Mouse (Mus musculus): Measurements from ENCODE around the gene Lca5l. TPM values are rescaled to one million over a fixed set of nuclear protein-coding genes. Genes with fewer than 3 reads are reported as not detected.
A peak's percentile ranks its signal among the peaks of the same experiment; 100 is the strongest.

The Lca5l gene
- polyA plus RNA-seq (2015; fragmentation: Nextera tagmentation; extraction: Ambion mirVana), result 1.6 and 1.8 TPM in 2 replicates

DNA sequence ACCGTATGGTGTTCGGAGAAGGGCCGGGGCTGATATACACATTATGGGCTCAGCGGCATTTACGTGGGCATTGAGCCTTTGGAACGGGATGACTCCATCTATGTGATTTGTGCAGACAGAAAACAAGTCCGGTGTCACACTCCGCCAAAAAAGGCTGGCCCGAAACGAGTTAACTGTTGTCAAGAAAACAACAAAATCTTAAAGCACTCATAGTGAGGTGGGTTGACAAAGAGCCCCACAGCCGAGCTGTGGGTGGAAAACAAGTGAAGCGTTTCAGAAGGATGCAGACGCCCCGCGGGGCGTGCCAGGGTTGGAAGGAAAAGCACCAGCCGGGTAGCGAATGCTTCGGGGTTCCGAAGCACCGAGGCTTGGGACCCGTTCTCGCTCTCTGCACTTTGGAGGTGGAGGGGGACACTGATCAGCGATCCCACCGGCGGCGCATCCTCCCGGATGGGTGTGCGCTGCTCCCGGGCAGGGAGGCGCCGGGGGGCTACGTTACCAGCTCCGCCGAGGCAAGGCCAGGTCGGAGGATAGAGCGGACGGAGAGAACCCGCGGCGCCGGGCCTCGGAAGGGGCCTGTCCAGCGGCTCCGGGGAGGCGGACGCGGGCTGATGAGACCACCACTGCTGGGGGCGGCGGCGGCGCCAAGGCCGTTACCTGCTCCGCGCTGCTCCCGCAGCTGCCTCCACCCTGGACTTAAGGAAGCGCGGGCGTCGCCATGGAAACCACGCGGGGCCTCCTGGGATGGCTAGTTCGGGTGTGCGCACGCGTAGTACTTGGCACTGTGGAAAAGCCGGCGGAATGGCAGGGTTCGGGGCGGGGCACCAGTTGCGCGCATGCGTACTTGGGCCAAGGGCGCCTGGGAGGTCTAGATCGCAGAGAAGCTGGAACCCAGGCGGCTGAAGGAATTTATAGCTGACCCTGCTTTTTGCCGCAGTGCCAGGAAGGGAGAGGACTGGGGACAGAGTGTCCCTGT, at the start of gene Lca5l:
Lca5l (minus strand) TSS at position 741 of the 976 bp plus-strand sequence.
- Histone ChIP-seq H3K9me3 (no peaks in the 10 kb centered on the region), H3K27me3 (no peaks in the 10 kb centered on the region), H3K36me3 (no peaks in the 10 kb centered on the region), H3K9ac (replicated peaks) (peak within 1 kb of the TSS; percentile 87), H3K27ac (peak within 1 kb of the TSS; percentile 82), H3K4me2 (replicated peaks) (peak within 1 kb of the TSS; percentile 79), H3K4me3 (replicated peaks) (peak within 1 kb of the TSS; percentile 92), H3K4me1 (replicated peaks) (peaks cover 8% of the 10 kb centered on the region)
- WGBS, result under 1% methylated on average over 77 of the region's 77 CpGs
- ATAC-seq, result peak; percentile 98

DNA sequence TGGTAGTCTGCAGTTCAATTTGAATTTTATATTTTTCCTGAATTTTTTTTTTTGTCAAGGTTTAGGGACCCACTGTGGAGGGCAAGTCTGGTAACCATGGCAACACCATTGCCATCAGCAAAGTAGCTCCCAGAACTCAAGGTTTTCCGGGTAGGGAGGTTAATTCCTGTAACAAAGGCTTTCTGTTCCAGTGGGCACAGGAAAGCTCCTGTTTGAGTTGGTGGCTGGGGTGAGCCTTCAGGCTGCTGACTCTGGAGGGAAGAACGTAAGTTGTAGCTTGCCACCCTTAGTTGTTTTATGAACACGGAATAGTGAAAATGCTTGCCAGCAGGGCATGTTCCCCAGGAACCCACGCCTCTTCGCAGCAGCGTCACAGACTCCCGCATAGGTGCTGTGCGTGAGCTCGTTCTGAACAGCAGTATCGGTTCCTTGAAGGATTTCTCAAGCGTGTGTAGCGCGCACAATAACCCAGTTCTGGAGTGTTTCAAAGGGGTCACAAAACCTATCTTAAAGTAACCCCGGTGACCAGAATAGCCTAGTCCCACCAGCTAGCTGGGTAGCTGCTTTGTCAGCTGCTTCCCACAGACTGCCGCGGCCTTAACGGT, 43.4 kb upstream of the Lca5l start, which contains the start of gene B3galt5:
B3galt5 (plus strand) TSS at position 436 of the 605 bp plus-strand sequence.
- peak; percentile 40; the same call in 1 of the 2 replicates for ATAC-seq
- Histone ChIP-seq H3K4me2 (replicated peaks) (peak within 1 kb of the TSS; percentile 31; the same call in 1 of the 2 replicates), H3K27ac (peak within 1 kb of the TSS; percentile 25; the same call in 1 of the 2 replicates), H3K9ac (replicated peaks) (no peak within 1 kb of the TSS), H3K27me3 (no peaks in the 10 kb centered on the region), H3K9me3 (no peaks in the 10 kb centered on the region), H3K4me1 (replicated peaks) (peaks cover 8% of the 10 kb centered on the region), H3K4me3 (replicated peaks) (no peak within 1 kb of the TSS), H3K36me3 (no peaks in the 10 kb centered on the region)
- WGBS, result 56% methylated on average over 17 of the region's 17 CpGs

DNA sequence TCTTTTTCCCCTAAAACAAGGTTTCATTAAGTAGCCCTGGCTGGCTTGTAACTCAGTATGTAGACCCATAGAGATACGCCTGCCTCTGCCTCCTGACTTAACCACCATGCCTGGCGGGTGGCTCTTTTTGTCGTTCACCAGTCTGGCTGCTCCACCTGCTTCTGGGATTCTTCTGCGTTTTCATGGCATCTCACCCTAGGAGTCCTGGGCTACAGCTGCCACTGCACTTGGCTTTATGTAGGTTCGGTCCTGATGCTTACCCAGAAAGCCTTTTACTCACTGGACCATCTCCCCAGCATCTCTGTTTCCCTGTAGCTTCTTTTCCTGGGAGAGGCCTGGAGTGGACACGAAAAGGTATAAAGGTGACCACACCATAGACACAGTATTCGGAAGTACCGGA, 41.9 kb upstream of the Lca5l start:
- Histone ChIP-seq H3K27ac (no peak overlapping the region), H3K9ac (replicated peaks) (no peak overlapping the region), H3K4me1 (replicated peaks) (peaks cover 8% of the 10 kb centered on the region), H3K27me3 (no peaks in the 10 kb centered on the region), H3K4me3 (replicated peaks) (no peak overlapping the region), H3K9me3 (no peaks in the 10 kb centered on the region), H3K36me3 (no peaks in the 10 kb centered on the region), H3K4me2 (replicated peaks) (no peak overlapping the region)
- no peak for ATAC-seq
- 90% methylated on average over 8 of the region's 8 CpGs for WGBS

DNA sequence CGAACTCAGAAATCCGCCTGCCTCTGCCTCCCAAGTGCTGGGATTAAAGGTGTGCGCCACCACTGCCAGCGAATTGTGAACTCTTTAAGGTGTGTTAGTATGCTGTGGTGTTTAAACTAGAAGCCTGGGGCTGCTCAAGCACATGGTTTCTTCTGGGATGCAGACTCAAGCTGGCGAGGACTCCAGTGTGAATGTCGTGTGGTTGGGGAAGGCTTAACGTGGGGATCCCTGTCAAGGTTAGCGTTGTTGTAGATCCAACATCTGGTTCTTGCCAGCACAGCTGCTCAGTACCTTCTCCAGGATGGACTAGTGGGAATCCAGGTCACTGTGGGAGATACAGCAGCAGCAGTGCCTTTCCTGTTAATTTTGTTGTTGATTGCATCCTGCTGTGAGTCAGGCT, 39.9 kb upstream of the Lca5l start:
- Histone ChIP-seq H3K36me3 (no peaks in the 10 kb centered on the region), H3K4me1 (replicated peaks) (peaks cover 8% of the 10 kb centered on the region), H3K4me2 (replicated peaks) (no peak overlapping the region), H3K9me3 (no peaks in the 10 kb centered on the region), H3K9ac (replicated peaks) (no peak overlapping the region), H3K27me3 (no peaks in the 10 kb centered on the region), H3K27ac (no peak overlapping the region), H3K4me3 (replicated peaks) (no peak overlapping the region)
- ATAC-seq, result no peak
- 91% methylated on average over 8 of the region's 8 CpGs for WGBS

DNA sequence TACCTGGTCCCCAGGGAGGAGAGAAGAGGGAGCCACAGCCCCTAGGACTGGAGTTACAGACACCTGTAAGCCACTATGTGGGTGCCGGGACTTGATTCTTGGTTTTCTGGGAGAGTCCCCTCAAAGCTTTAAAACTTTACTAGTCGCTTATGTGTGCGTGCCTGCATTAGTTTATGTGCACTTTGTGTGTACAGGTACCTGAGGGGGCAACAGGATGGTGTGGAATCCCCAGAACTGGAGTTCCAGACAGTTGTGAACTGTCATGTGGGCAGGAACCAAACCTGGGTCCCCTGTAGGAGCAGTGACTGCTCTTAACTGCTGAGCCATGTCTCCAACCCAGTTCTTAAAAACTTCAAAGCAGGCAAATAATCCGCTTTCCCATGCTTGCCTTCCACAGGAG, 39.2 kb upstream of the Lca5l start:
- Histone ChIP-seq H3K4me1 (replicated peaks) (peaks cover 8% of the 10 kb centered on the region), H3K4me3 (replicated peaks) (no peak overlapping the region), H3K36me3 (no peaks in the 10 kb centered on the region), H3K27ac (no peak overlapping the region), H3K9me3 (no peaks in the 10 kb centered on the region), H3K27me3 (no peaks in the 10 kb centered on the region), H3K9ac (replicated peaks) (no peak overlapping the region), H3K4me2 (replicated peaks) (no peak overlapping the region)
- WGBS, result 89% methylated on average over 4 of the region's 4 CpGs
- no peak for ATAC-seq

DNA sequence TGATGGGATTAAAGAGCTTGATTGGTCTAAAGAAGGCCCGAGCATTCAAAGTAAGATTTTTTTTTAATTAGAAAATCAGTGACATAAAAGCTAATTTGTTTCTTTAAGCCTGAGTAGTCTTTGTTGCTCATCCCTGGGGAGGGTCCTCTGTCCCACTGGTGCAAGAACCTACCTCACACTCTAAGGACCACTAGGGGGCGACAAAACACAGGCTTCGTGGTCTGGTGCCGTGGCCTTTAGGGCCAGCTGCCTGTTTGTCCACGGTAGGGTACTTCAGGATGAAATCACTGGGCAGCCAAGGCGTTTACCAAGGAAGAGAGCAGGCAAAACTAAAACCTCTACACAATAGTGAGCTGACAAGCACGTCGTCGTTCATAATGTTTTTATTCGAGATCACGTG, 38.3 kb upstream of the Lca5l start:
- no peak overlapping the region for H3K4me3 ChIP-seq (replicated peaks)
- no peaks in the 10 kb centered on the region for H3K36me3 ChIP-seq
- WGBS, result 31% methylated on average over 11 of the region's 11 CpGs
- H3K4me2 ChIP-seq (replicated peaks), result no peak overlapping the region
- H3K27me3 ChIP-seq, result no peaks in the 10 kb centered on the region
- ATAC-seq, result peak; percentile 78
- no peak overlapping the region for H3K9ac ChIP-seq (replicated peaks)
- H3K27ac ChIP-seq, result no peak overlapping the region
- peaks cover 2% of the 10 kb centered on the region for H3K4me1 ChIP-seq (replicated peaks)
- H3K9me3 ChIP-seq, result no peaks in the 10 kb centered on the region

DNA sequence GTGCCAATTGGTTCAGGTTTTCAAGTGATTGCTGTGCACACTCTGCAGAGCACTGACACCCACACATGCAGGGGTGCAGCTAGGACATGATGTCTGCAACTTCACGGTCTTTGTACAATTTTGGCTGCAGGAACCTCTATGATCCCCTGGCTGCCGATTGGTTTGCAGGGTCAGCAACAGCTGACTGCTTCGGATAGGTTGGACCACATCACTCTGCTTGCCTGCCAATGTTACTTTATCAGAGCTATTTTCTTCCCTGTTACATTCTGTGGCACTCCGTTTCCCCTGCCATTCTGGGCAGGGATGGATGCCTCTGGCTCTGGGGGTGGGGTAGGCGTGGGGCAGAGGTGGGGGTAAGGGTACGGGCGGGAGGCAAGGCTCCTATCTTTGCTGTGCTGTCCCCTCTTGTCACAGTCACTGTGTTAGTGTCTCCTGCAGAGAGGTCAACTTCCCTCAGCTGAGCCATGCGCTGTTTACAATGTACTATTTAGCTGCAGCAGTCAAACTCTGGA, 37.0 kb upstream of the Lca5l start:
- Histone ChIP-seq H3K4me3 (replicated peaks) (no peak overlapping the region), H3K36me3 (no peaks in the 10 kb centered on the region), H3K27ac (no peak overlapping the region), H3K4me1 (replicated peaks) (no peaks in the 10 kb centered on the region), H3K9me3 (no peaks in the 10 kb centered on the region), H3K4me2 (replicated peaks) (no peak overlapping the region), H3K27me3 (no peaks in the 10 kb centered on the region), H3K9ac (replicated peaks) (no peak overlapping the region)
- ATAC-seq, result no peak
- 58% methylated on average over 8 of the region's 8 CpGs for WGBS

DNA sequence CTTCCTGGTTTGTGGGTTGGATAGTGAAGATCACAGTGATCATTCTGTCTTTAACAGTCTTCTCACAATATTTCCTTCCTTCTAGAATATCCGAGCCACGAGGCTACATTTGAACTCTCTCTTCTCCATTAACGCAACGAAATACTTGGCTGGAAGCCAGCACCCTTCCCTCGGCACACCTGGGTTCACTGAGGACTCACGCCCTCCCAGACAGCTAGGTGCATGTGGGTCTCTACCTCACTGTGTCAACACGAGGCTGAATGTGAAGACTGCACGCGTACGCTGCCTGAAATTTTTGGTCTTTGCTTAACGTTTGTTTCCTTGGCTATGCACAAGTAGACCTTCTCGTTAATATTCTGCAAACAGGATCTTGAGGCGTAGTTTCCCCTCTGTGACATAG, 36.4 kb upstream of the Lca5l start:
- Histone ChIP-seq H3K27me3 (no peaks in the 10 kb centered on the region), H3K36me3 (no peaks in the 10 kb centered on the region), H3K4me1 (replicated peaks) (no peaks in the 10 kb centered on the region), H3K27ac (no peak overlapping the region), H3K4me2 (replicated peaks) (no peak overlapping the region), H3K9me3 (no peaks in the 10 kb centered on the region), H3K9ac (replicated peaks) (no peak overlapping the region), H3K4me3 (replicated peaks) (no peak overlapping the region)
- 83% methylated on average over 13 of the region's 13 CpGs for WGBS
- no peak for ATAC-seq

DNA sequence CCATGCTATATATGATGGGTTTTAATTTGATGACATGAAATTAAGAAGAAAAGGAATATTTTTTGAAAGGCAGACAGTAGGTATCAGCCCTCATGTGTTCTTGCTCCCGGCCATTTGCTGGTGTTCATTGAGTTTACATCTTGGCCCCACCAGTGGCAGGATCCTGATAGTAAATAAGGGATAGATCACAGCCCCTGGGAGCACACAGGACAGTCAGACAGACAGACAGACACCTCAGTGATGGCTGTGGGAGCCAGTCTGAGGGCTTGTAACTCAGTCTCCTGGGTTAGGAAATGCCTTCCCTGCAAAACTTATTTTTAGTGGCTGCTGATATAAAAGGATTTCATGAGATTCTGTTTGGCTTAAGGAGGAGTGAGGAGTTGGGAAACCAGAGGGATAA, 30.4 kb upstream of the Lca5l start:
- H3K4me1 ChIP-seq (replicated peaks), result no peaks in the 10 kb centered on the region
- no peak overlapping the region for H3K4me2 ChIP-seq (replicated peaks)
- H3K9ac ChIP-seq (replicated peaks), result no peak overlapping the region
- 66% methylated on average over 1 of the region's 1 CpGs for WGBS
- H3K36me3 ChIP-seq, result no peaks in the 10 kb centered on the region
- H3K4me3 ChIP-seq (replicated peaks), result no peak overlapping the region
- no peak for ATAC-seq
- no peaks in the 10 kb centered on the region for H3K9me3 ChIP-seq
- H3K27ac ChIP-seq, result no peak overlapping the region
- H3K27me3 ChIP-seq, result no peaks in the 10 kb centered on the region

DNA sequence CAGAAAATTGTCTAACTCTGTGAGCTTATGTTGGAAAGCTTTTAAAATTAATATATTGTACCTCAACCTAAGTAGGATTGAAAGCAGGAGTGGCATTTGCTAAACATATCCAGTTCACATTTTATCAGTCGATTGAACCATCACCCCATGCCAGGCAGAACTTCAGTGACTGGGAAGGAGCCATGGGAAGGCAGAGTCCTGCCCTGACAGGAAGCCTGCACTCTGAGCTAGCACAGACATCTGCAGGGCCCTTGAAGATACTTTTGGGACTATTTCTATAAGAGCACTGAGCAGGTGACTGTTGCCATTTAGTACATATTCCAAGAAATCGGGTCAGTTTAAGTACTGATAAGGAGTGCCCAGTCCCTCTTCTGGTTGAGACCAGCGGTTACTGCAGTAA, 29.9 kb upstream of the Lca5l start:
- H3K36me3 ChIP-seq, result no peaks in the 10 kb centered on the region
- WGBS, result 86% methylated on average over 3 of the region's 3 CpGs
- H3K27ac ChIP-seq, result no peak overlapping the region
- H3K27me3 ChIP-seq, result no peaks in the 10 kb centered on the region
- no peaks in the 10 kb centered on the region for H3K9me3 ChIP-seq
- no peak overlapping the region for H3K4me2 ChIP-seq (replicated peaks)
- ATAC-seq, result no peak
- no peaks in the 10 kb centered on the region for H3K4me1 ChIP-seq (replicated peaks)
- H3K4me3 ChIP-seq (replicated peaks), result no peak overlapping the region
- no peak overlapping the region for H3K9ac ChIP-seq (replicated peaks)

DNA sequence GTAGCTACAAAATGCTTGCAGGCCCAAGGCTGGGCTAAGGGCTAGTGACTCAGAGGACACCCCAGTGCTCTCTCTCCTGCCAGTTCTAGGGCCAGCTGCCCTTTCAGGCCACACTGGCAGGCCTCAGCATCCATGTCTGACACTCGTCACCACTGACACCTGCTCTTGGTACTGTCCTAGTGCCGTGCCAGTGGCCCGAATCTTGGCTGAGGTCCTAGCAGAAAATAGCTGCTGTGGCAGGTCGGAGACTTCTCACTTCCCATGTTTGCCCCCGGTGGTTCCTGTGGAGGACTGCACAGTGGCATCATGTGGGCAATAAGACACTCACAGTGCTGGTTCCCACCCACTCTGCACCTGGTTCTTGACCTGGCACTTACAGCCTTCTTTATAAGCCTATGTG, 29.4 kb upstream of the Lca5l start:
- no peak overlapping the region for H3K4me3 ChIP-seq (replicated peaks)
- H3K27ac ChIP-seq, result no peak overlapping the region
- no peaks in the 10 kb centered on the region for H3K9me3 ChIP-seq
- H3K27me3 ChIP-seq, result no peaks in the 10 kb centered on the region
- 75% methylated on average over 5 of the region's 5 CpGs for WGBS
- no peaks in the 10 kb centered on the region for H3K36me3 ChIP-seq
- no peak overlapping the region for H3K9ac ChIP-seq (replicated peaks)
- no peak overlapping the region for H3K4me2 ChIP-seq (replicated peaks)
- no peaks in the 10 kb centered on the region for H3K4me1 ChIP-seq (replicated peaks)
- ATAC-seq, result no peak

DNA sequence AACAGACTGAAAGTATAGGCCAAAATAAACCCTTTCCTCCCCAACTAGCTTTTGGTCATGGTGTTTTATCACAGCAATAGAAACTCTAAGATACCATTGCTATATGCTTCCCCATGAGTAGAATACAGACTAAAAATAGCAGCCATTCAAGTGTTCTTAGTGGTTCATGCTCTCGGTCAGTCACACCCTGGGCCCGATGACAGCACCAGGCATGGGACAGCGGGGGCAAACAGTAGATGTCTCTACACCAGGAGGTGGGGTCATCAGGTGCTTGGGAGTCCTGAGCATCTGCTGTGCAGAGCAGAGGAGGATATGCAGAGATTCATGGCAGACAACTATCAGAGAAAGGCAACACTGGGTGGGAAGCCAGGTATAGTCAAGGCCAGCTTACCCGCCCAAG, 21.0 kb upstream of the Lca5l start:
- no peak overlapping the region for H3K9ac ChIP-seq (replicated peaks)
- no peaks in the 10 kb centered on the region for H3K27me3 ChIP-seq
- H3K27ac ChIP-seq, result no peak overlapping the region
- H3K4me2 ChIP-seq (replicated peaks), result no peak overlapping the region
- no peaks in the 10 kb centered on the region for H3K36me3 ChIP-seq
- no peaks in the 10 kb centered on the region for H3K4me1 ChIP-seq (replicated peaks)
- WGBS, result 96% methylated on average over 4 of the region's 4 CpGs
- H3K9me3 ChIP-seq, result no peaks in the 10 kb centered on the region
- no peak for ATAC-seq
- no peak overlapping the region for H3K4me3 ChIP-seq (replicated peaks)

All from midbrain, embryonic 13.5 days (tissue).